Mouse (Mus musculus): ENCODE results near the gene Lrrc45. TPM values are rescaled to one million over a fixed set of nuclear protein-coding genes. Genes with fewer than 3 reads are reported as not detected.
"Not testable (repeated sequence)": the region's sequence is repeated elsewhere in the genome, so short reads cannot be mapped to it uniquely, and the experiment has no call there.

Gene Lrrc45
- polyA plus RNA-seq, 1 experiment from 2014 or later: 23.2 TPM

DNA sequence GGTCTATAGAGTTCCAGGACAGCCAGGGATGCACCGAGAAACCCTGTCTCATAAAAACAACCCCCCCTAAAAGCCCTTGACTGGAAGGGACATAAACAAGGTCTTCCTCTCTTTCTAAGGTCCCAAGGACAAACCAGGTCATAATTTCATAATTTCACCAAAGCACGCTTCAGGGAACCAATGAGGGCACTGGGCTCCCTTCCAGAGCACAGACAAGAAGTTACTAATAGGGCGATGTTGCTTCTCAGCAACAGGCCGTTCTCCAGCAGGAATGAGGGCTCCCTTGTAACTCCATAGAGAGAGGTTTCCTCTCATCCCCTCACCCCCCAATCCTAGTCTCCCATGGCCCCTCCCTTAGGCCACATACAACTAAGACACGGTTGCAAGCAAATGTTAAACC lies 27.3 kb downstream of the Lrrc45 start:
- Histone ChIP-seq H3K9ac (ENCODE audit: low read depth, low read length) (no peak overlapping the region), H3K36me3 (ENCODE audit: control insufficient read depth, insufficient read depth, low read length) (no peaks in the 10 kb centered on the region), H3K4me1 (ENCODE audit: control insufficient read depth, insufficient read depth, low read length) (no peaks in the 10 kb centered on the region), H3K9me3 (replicated peaks; ENCODE audit: control insufficient read depth, low read length) (no peaks in the 10 kb centered on the region), H3K27me3 (ENCODE audit: control insufficient read depth, insufficient read depth, low read length) (no peaks in the 10 kb centered on the region), H3K27ac (ENCODE audit: low read depth, low read length) (no peak overlapping the region), H3K4me3 (ENCODE audit: low read depth, low read length) (no peak overlapping the region), H3K4me2 (no peak overlapping the region)
- no peak for ATAC-seq (replicated peaks; ENCODE audit: insufficient number of reproducible peaks, low FRiP score, low TSS enrichment)
- WGBS (ENCODE audit: insufficient replicate concordance): 80% methylated on average over 5 of the region's 5 CpGs

DNA sequence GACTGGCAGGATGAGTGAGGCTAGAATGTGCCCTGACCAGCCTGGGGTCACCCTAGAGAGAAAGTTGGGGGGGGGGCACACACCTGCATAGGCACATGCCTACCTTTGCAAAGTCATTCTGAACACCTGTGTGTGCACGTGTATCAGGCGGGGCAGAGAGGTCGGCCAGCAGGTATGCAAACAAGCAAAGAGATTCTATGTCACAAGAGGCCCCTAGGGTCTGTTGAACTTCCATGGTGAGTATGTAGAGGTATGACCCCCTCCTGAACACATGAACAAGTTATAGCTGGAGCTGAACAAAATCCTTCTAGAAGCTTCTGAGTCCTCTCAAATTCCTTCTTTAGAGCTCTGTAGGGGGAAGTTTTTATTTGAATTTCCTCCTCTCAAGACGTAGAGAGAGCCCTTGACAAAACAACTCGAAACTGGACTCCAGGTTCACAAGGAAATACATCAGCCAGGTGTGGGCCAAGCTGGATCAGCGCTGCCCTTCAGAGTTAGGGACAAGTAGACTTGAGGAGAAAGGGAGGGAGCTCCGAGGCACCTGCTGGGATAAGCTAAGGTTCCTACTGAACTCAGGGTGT lies 30.5 kb downstream of the Lrrc45 start:
- H3K27ac ChIP-seq (ENCODE audit: low read depth, low read length): no peak overlapping the region

DNA sequence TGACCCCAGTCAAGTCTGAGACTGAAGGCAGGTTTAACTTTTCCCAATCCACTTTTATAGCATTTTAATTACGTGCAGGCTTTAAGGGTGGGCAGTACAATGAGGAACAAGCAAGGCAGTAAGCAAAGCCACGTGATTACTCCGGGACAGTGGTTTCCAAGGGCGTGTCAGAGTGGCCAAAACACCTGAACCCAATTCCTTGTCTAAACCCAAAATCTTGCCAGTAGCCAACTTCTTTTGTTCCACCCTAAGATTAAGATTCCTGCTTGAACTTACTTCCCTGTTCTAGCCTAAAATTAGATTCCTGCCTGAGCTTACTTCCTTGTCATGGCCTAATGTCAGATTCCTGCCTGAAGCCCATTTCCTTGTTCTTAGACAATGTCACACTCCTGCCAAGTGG lies 34.2 kb downstream of the Lrrc45 start:
- ATAC-seq (replicated peaks; ENCODE audit: insufficient number of reproducible peaks, low FRiP score, low TSS enrichment): no peak

More for the DNA sequence above, 30.5 kb downstream of the Lrrc45 start:
- no peaks in the 10 kb centered on the region for H3K9me3 ChIP-seq (replicated peaks; ENCODE audit: control insufficient read depth, low read length)
- H3K4me3 ChIP-seq (ENCODE audit: low read depth, low read length): no peak overlapping the region
- no peaks in the 10 kb centered on the region for H3K27me3 ChIP-seq (ENCODE audit: control insufficient read depth, insufficient read depth, low read length)
- H3K4me2 ChIP-seq: no peak overlapping the region
- ATAC-seq (replicated peaks; ENCODE audit: insufficient number of reproducible peaks, low FRiP score, low TSS enrichment): no peak
- 74% methylated on average over 7 of the region's 7 CpGs for WGBS (ENCODE audit: insufficient replicate concordance)
- H3K4me1 ChIP-seq (ENCODE audit: control insufficient read depth, insufficient read depth, low read length): no peaks in the 10 kb centered on the region
- no peak overlapping the region for H3K9ac ChIP-seq (ENCODE audit: low read depth, low read length)
- H3K36me3 ChIP-seq (ENCODE audit: control insufficient read depth, insufficient read depth, low read length): no peaks in the 10 kb centered on the region

DNA sequence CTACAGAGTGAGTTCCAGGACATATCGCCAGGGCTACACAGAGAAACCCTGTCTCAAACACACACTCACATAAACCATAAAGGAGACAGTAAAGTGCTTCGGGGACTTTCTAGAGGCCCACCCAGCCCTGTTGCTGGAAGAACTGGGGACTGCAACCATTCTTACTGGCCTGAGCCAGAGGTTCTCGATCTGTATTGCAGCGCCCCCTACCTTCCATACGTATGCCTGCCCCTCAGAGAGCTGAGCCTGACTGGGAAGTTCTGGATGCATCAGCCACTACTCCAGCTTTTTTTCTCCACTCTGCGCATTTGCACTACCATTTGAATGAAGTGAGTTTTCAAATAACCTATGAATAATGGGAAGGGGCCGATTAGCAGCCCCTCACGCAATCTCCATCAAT lies 35.7 kb downstream of the Lrrc45 start:
- no peak for ATAC-seq (replicated peaks; ENCODE audit: insufficient number of reproducible peaks, low FRiP score, low TSS enrichment)
- Histone ChIP-seq H3K4me2 (no peak overlapping the region), H3K9ac (ENCODE audit: low read depth, low read length) (no peak overlapping the region), H3K36me3 (ENCODE audit: control insufficient read depth, insufficient read depth, low read length) (no peaks in the 10 kb centered on the region), H3K27me3 (ENCODE audit: control insufficient read depth, insufficient read depth, low read length) (no peaks in the 10 kb centered on the region), H3K27ac (ENCODE audit: low read depth, low read length) (no peak overlapping the region), H3K4me1 (ENCODE audit: control insufficient read depth, insufficient read depth, low read length) (no peaks in the 10 kb centered on the region), H3K4me3 (ENCODE audit: low read depth, low read length) (no peak overlapping the region), H3K9me3 (replicated peaks; ENCODE audit: control insufficient read depth, low read length) (no peaks in the 10 kb centered on the region)
- WGBS (ENCODE audit: insufficient replicate concordance): 52% methylated on average over 8 of the region's 8 CpGs

More for the DNA sequence above, 34.2 kb downstream of the Lrrc45 start:
- WGBS (ENCODE audit: insufficient replicate concordance): 74% methylated on average over 4 of the region's 4 CpGs
- no peak overlapping the region for H3K9ac ChIP-seq (ENCODE audit: low read depth, low read length)
- H3K4me1 ChIP-seq (ENCODE audit: control insufficient read depth, insufficient read depth, low read length): no peaks in the 10 kb centered on the region
- H3K36me3 ChIP-seq (ENCODE audit: control insufficient read depth, insufficient read depth, low read length): no peaks in the 10 kb centered on the region
- no peak overlapping the region for H3K4me3 ChIP-seq (ENCODE audit: low read depth, low read length)
- H3K27me3 ChIP-seq (ENCODE audit: control insufficient read depth, insufficient read depth, low read length): no peaks in the 10 kb centered on the region
- no peak overlapping the region for H3K27ac ChIP-seq (ENCODE audit: low read depth, low read length)
- no peak overlapping the region for H3K4me2 ChIP-seq
- no peaks in the 10 kb centered on the region for H3K9me3 ChIP-seq (replicated peaks; ENCODE audit: control insufficient read depth, low read length)

DNA sequence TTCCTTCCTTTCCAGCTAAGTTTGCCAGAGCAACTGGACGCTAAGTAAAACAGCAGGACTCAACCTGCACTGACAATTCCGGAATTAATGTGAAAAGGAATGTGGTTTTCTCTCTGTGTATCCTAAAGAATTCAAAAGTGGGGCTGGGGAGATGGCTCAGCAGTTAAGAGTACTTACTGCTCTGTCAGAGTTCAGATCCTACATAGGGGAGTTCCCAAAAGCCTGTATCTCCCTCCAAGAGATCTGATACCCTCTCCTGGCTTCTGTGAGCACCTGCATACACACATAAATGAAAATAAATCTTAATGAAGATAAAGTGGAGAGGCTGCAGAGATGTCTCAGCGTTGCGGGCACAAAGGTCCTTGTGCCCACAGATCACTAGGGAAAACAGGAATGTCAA lies 37.9 kb downstream of the Lrrc45 start:
- H3K36me3 ChIP-seq (ENCODE audit: control insufficient read depth, insufficient read depth, low read length): no peaks in the 10 kb centered on the region
- H3K4me1 ChIP-seq (ENCODE audit: control insufficient read depth, insufficient read depth, low read length): no peaks in the 10 kb centered on the region
- H3K27me3 ChIP-seq (ENCODE audit: control insufficient read depth, insufficient read depth, low read length): no peaks in the 10 kb centered on the region
- H3K9ac ChIP-seq (ENCODE audit: low read depth, low read length): no peak overlapping the region
- 66% methylated on average over 4 of the region's 4 CpGs for WGBS (ENCODE audit: insufficient replicate concordance)
- no peaks in the 10 kb centered on the region for H3K9me3 ChIP-seq (replicated peaks; ENCODE audit: control insufficient read depth, low read length)
- H3K27ac ChIP-seq (ENCODE audit: low read depth, low read length): no peak overlapping the region
- no peak overlapping the region for H3K4me3 ChIP-seq (ENCODE audit: low read depth, low read length)
- H3K4me2 ChIP-seq: no peak overlapping the region
- no peak for ATAC-seq (replicated peaks; ENCODE audit: insufficient number of reproducible peaks, low FRiP score, low TSS enrichment)

DNA sequence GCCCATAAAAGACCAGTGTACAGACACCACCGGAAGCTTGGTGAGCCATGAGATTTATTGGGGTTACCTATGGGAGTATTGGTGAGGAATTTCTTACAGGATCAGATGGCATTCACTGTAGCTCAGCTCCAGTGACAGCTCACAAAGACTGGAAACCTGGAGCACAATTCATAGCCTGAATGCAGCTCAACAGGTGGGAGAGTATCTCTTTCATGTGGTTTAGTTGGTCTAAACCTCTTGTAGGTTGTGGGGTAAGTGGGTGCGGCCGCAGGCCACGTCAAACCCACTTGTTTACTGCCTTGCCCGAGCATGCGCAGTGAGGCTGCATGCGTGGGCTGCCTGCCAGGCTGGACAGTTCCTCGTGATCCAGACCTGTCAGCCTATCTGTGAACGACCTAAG lies 46.5 kb downstream of the Lrrc45 start:
- Histone ChIP-seq H3K27me3 (ENCODE audit: control insufficient read depth, insufficient read depth, low read length) (peaks cover 16% of the 10 kb centered on the region), H3K36me3 (ENCODE audit: control insufficient read depth, insufficient read depth, low read length) (no peaks in the 10 kb centered on the region), H3K4me2 (no peak overlapping the region), H3K4me3 (ENCODE audit: low read depth, low read length) (no peak overlapping the region), H3K27ac (ENCODE audit: low read depth, low read length) (no peak overlapping the region), H3K9me3 (replicated peaks; ENCODE audit: control insufficient read depth, low read length) (peaks cover 12% of the 10 kb centered on the region), H3K9ac (ENCODE audit: low read depth, low read length) (no peak overlapping the region), H3K4me1 (ENCODE audit: control insufficient read depth, insufficient read depth, low read length) (peaks cover 6% of the 10 kb centered on the region)
- WGBS (ENCODE audit: insufficient replicate concordance): 86% methylated on average over 9 of the region's 9 CpGs
- no peak for ATAC-seq (replicated peaks; ENCODE audit: insufficient number of reproducible peaks, low FRiP score, low TSS enrichment)

DNA sequence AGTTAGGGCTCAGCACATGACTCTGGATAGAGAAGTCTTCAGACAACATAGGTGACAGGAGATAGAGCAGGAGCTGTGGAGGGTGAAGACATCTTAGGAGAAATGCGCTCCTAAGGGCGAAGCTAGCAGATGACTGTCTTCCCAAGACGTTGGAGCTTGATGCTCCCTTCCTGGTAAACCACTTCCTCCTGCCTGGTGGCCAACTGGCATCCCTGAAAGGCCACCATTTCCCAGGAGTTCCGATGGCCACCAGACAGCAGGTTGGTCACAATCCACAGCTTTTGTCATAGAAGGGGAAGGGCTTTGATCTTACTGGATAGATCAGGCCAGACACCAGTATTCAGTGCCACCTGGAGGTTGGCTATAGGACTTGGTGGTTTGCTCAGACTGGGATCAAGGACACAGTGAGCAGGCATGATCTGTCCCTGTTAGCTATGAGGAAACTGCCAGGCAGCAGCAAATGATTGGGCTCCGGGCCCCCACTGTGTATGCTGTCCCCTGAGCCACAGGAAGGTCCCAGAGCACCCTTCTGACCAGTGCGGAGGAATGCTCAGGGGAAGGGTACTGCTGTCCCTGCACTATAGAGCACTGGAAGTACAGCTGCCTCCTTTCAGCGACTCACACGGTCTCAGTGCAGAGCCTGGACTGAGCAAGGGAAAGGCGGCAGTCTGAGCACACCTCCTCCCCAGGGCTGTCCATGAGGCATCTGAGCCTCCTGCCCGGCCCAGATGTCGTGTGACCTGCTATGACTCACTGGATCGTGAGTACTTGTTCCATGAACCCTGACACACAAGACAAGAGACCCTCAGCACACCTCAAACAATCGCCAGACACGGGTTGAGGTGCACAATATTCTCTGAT lies 48.3 kb downstream of the Lrrc45 start:
- Histone ChIP-seq H3K9me3 (replicated peaks; ENCODE audit: control insufficient read depth, low read length) (peaks cover 12% of the 10 kb centered on the region), H3K9ac (ENCODE audit: low read depth, low read length) (no peak overlapping the region), H3K36me3 (ENCODE audit: control insufficient read depth, insufficient read depth, low read length) (no peaks in the 10 kb centered on the region), H3K4me1 (ENCODE audit: control insufficient read depth, insufficient read depth, low read length) (peaks cover 6% of the 10 kb centered on the region), H3K27ac (ENCODE audit: low read depth, low read length) (no peak overlapping the region), H3K4me2 (peak overlapping the region; percentile 49), H3K4me3 (ENCODE audit: low read depth, low read length) (no peak overlapping the region), H3K27me3 (ENCODE audit: control insufficient read depth, insufficient read depth, low read length) (peaks cover 25% of the 10 kb centered on the region)
- WGBS (ENCODE audit: insufficient replicate concordance): 57% methylated on average over 14 of the region's 14 CpGs
- ATAC-seq (replicated peaks; ENCODE audit: insufficient number of reproducible peaks, low FRiP score, low TSS enrichment): no peak

DNA sequence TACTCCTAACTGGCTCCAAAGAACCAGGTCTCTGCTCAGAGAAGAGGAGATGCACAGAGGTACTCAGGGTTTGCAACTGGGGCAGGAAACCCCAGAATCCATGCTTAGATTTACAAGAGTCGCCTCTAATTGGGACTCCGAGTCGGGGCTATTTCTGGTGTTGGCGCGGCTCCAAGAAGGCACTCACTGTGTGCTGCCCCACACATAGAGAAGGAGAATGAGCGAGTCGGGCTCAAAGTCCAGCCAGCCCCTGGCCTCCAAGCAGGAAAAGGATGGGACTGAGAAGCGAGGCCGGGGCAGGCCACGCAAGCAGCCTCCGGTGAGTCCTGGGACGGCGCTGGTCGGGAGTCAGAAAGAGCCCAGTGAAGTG lies 48.9 kb downstream of the Lrrc45 start, which contains the start of gene Hmga1b:
TSS of gene Hmga1b (plus strand) at position 123 of the 370 bp plus-strand sequence.
- H3K4me1 ChIP-seq (ENCODE audit: control insufficient read depth, insufficient read depth, low read length); H3K9ac ChIP-seq (ENCODE audit: low read depth, low read length); ATAC-seq (replicated peaks; ENCODE audit: insufficient number of reproducible peaks, low FRiP score, low TSS enrichment); H3K4me3 ChIP-seq (ENCODE audit: low read depth, low read length); H3K36me3 ChIP-seq (ENCODE audit: control insufficient read depth, insufficient read depth, low read length); H3K27ac ChIP-seq (ENCODE audit: low read depth, low read length): not testable (repeated sequence)
- WGBS (ENCODE audit: insufficient replicate concordance): 13% methylated on average over 14 of the region's 14 CpGs
- Histone ChIP-seq H3K9me3 (replicated peaks; ENCODE audit: control insufficient read depth, low read length) (peaks cover 12% of the 10 kb centered on the region), H3K4me2 (peak within 1 kb of the TSS; percentile 49), H3K27me3 (ENCODE audit: control insufficient read depth, insufficient read depth, low read length) (peaks cover 25% of the 10 kb centered on the region)
